In the genomic region with DNA sequence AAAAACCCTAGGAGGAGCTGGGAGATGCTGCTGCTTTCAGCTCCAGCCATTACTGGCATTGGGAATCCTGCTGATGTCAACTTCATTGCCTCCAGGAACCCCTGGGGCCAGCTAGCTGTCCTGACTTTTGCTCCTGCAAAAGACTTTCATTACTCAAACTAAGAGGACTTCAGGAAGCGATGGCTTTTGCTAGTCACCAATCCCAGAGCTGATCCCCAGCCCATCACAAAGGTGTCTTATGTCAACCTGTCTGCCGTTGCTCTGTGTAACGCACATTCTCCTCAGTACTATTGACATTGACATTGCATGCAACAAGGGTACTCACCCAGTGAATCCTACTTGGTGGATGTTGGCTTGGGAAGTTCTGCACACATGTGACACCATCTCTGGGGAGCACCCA, we compare ENCODE assay signal across 35 mouse cellular contexts. TPM values are rescaled to one million over a fixed set of nuclear protein-coding genes. Genes with fewer than 3 reads are reported as not detected.
"Had no signal": no experiment of that assay in that cellular context is flagged by ENCODE, and none has a peak within 500 bp of the region (broad histone marks: within the 10 kb centered on the region; RNA-seq: fewer than 3 reads in every experiment).

No protein-coding gene starts in this region.

- H3K9me3 ChIP-seq: heart, embryonic 12.5 days; heart, embryonic 13.5 days; heart, embryonic 15.5 days; hindbrain, embryonic 10.5 days; hindbrain, embryonic 12.5 days; hindbrain, embryonic 13.5 days; hindbrain, embryonic 15.5 days; intestine, embryonic 15.5 days; kidney, embryonic 15.5 days had no signal

- H3K4me3 ChIP-seq: heart, adult 2 months; heart, embryonic 12.5 days; heart, embryonic 13.5 days; heart, embryonic 15.5 days; hindbrain, embryonic 10.5 days; hindbrain, embryonic 12.5 days; hindbrain, embryonic 13.5 days; hindbrain, embryonic 15.5 days; intestine, embryonic 15.5 days; kidney, embryonic 15.5 days; layer of hippocampus, adult 2 months had no signal

- H3K9ac ChIP-seq: heart, embryonic 12.5 days; heart, embryonic 13.5 days; heart, embryonic 15.5 days; hindbrain, embryonic 12.5 days; hindbrain, embryonic 13.5 days; hindbrain, embryonic 14.5 days; hindbrain, embryonic 15.5 days; intestine, embryonic 15.5 days; kidney, embryonic 15.5 days had no signal

- H3K4me2 ChIP-seq: heart, embryonic 12.5 days; heart, embryonic 13.5 days; heart, embryonic 15.5 days; hindbrain, embryonic 12.5 days; hindbrain, embryonic 13.5 days; hindbrain, embryonic 14.5 days; hindbrain, embryonic 15.5 days; intestine, embryonic 15.5 days; kidney, embryonic 15.5 days had no signal

- H3K4me1 ChIP-seq: hindbrain, embryonic 12.5 days; hindbrain, embryonic 13.5 days; hindbrain, embryonic 15.5 days had no signal

- H3K27me3 ChIP-seq: heart, embryonic 12.5 days; heart, embryonic 15.5 days; hindbrain, embryonic 12.5 days; hindbrain, embryonic 13.5 days; hindbrain, embryonic 15.5 days; intestine, embryonic 15.5 days; kidney, embryonic 15.5 days had no signal

- ATAC-seq: hindbrain, embryonic 16.5 days; hindbrain, postnatal 0 days; inflammation-experienced regulatory T-cells, adult 6 months had no signal

- H3K36me3 ChIP-seq: heart, embryonic 12.5 days; heart, embryonic 13.5 days; heart, embryonic 15.5 days; hindbrain, embryonic 10.5 days; hindbrain, embryonic 12.5 days; hindbrain, embryonic 13.5 days; hindbrain, embryonic 15.5 days; intestine, embryonic 15.5 days; kidney, embryonic 15.5 days had no signal

- H3K27ac ChIP-seq: heart, adult 2 months; heart, embryonic 13.5 days; heart, embryonic 15.5 days; hindbrain, embryonic 10.5 days; hindbrain, embryonic 12.5 days; hindbrain, embryonic 13.5 days; hindbrain, embryonic 14.5 days; hindbrain, embryonic 15.5 days; hindbrain, postnatal 0 days; intestine, embryonic 15.5 days; kidney, embryonic 15.5 days; kidney, postnatal 0 days; layer of hippocampus, adult 2 months had no signal

- DNase-seq: heart, adult 18-20 months; heart, adult 2 months; heart, postnatal 10 days; heart, postnatal 14 days; heart, postnatal 36 days; heart, postnatal 4 days; kidney, adult 11 months; kidney, adult 2 months; kidney, adult 8-10 months; kidney, adult 9 months; kidney, postnatal 10 days; kidney, postnatal 14 days; kidney, postnatal 25 days; kidney, postnatal 36 days; kidney, postnatal 4 days; layer of hippocampus, adult 9-11 months; layer of hippocampus, postnatal 36 days had no signal

RNA-seq across cellular contexts. Expression of a gene that starts 1.0 kb away (rescaled TPM):
- total RNA-seq: hematopoietic stem cell, adult 5-6 weeks; hindbrain, postnatal 0 days; layer of hippocampus, postnatal 14 days; layer of hippocampus, postnatal 25 days had no signal
- polyA plus RNA-seq: hindbrain, embryonic 10.5 days; hindbrain, embryonic 13.5 days had no signal
